Mouse (Mus musculus): ENCODE measurements around the gene Cnr1.

Cnr1 gene

GRCm38 (mm10) chr4:33941557-33941956 lies 17.2 kb downstream of the Cnr1 start:
- no peak for DNase-seq (ENCODE audit: low spot score in 2 of 2)

DNA sequence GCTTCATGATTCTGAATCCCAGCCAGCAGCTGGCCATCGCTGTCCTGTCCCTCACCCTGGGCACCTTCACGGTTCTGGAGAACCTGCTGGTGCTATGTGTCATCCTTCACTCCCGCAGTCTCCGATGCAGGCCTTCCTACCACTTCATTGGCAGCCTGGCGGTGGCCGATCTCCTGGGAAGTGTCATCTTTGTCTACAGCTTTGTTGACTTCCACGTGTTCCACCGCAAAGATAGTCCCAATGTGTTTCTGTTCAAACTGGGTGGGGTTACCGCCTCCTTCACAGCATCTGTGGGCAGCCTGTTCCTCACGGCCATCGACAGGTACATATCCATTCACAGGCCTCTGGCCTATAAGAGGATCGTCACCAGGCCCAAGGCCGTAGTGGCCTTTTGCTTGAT lies 19.5 kb downstream of the Cnr1 start:
- DNase-seq (ENCODE audit: low spot score in 2 of 2), result no peak

GRCm38 (mm10) chr4:33945742-33946141 lies 21.3 kb downstream of the Cnr1 start:
- DNase-seq (ENCODE audit: low spot score in 2 of 2), result no peak

DNA sequence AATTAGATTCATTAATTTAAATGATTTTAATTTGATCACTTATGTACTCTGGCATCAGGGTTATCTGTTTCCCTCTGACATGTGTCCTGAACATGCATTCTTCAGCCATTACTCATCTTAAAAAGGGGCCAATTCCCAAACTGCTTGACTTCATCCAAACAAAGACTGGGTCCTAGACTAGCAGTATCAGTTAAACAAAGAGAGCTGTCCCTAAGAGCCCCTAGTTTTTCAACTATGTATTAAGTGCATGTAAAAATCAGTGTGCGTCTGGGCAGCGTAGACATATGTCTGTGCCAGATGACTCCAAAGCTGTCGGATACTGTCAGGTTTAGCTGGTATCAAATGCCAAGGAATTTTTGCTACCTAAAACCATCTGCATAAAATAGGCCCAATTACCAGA lies 23.2 kb downstream of the Cnr1 start:
- DNase-seq (ENCODE audit: low spot score in 2 of 2), result no peak

DNA sequence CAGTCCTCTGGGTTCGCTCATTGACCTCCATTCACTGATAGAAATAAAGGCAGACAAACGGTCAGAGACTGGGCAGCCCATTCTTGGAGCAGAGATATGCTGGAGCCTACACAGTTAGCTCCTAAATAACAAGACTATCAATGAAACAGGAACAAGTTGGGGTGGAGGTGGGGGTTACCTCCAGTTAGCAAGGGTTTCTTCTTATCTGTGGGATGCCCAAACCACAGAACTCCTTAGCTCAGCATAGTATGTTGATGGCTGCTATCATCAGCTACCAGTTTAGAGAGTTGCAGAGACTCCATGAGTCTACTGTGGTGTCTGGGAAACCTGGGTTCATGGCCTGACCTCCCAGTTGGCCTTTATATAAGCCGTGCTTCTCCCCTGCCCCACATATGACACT lies 33.0 kb downstream of the Cnr1 start:
- no peak for DNase-seq (ENCODE audit: low spot score in 2 of 2)

- no peak for DNase-seq (ENCODE audit: low spot score in 2 of 2)
Observed at GRCm38 (mm10) chr4:33958515-33958914, 34.1 kb downstream of the Cnr1 start.

DNA sequence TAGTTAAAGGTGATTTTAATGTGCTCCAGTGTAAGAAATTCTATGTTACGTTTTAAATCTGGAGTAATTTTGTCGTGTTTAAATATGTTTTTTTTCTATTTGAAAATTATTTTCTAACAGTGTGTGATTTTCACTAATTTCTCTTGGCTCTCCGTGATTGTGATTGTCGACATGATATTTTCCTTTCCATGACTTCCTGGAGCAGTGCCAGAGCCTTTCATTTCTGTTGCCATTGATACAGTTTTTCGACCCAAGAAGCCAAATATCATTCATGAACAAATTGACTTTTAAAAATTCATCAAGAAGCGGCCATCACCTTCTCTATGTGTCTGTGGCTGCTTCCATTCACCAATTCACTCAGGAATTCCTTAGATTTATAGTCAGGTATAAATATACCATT lies 35.4 kb downstream of the Cnr1 start:
- no peak for DNase-seq (ENCODE audit: low spot score in 2 of 2)

DNA sequence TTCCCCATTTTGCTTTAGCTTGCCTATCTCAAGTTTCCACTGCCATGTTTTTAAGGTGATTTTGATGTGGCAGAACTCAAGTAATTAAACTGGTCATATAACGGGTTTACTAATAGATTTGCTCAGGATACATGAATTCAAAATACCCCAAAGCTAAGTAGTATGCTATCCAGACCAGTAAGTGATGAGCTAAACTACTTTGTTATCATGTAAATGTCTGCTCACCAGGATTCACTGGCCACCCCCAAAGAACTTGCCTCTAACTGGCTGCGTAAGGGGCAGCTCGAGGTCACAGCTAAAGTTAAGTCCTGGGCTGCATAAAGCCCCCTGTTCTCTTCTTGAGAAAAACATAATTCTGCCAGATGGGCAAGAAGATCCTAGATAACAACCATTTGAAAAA lies 46.3 kb downstream of the Cnr1 start:
- no peak for DNase-seq (ENCODE audit: low spot score in 2 of 2)

- no peak for DNase-seq (ENCODE audit: low spot score in 2 of 2)
Observed at GRCm38 (mm10) chr4:33988466-33989089, 64.2 kb downstream of the Cnr1 start.

GRCm38 (mm10) chr4:33992687-33993086 lies 68.3 kb downstream of the Cnr1 start:
- DNase-seq (ENCODE audit: low spot score in 2 of 2), result no peak

DNA sequence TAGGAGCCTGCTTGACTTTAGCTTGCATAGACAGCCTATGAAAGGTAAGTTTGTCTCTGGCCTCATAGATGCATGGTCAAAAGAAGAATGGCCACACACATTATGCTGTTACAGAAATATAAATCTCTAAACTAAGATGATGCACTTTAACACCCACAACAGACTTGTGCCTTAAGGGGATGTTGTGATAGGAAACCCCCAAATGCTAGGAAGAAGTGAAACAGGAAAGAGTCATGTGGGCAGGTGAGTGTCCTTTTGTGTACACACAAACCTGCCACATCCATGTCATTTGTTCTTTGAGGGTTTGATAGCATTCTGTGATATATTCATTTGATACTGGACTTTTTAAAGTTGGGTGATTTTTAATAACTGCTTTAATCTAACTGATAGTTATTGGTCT lies 72.0 kb downstream of the Cnr1 start:
- no peak for DNase-seq (ENCODE audit: low spot score in 2 of 2)

All from frontal cortex, postnatal 36 days (tissue).